ENCODE assay signal across 27 mouse cellular contexts in the genomic region with DNA sequence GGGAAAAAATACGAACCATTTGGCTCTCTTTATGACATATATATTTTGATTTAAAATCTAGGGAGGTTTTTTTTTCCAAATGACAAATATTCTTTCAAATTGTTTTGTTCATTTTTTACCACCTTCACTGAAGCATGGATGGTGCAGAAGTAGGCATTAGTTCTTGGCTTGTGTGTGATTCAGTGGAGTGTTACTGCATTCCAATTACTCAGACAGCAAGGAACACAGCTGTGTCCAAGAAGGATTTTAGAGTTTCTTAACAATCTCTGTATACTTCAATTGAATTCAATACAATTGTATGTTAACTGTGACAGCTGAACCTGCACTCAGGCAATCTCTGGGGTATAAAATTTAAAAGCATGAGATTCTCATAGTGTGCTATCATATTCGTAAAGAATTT.
"Had no signal": no experiment of that assay in that cellular context is flagged by ENCODE, and none has a peak within 500 bp of the region (broad histone marks: within the 10 kb centered on the region; RNA-seq: fewer than 3 reads in every experiment).

No protein-coding gene starts in this region.

- H3K27ac ChIP-seq: heart, embryonic 10.5 days; heart, embryonic 13.5 days; heart, embryonic 15.5 days; hindbrain, embryonic 13.5 days; hindbrain, embryonic 15.5 days; hindbrain, postnatal 0 days; kidney, embryonic 15.5 days; kidney, postnatal 0 days; layer of hippocampus, adult 2 months; left cerebral cortex, adult 2 months; limb, embryonic 10.5 days; limb, embryonic 12.5 days; liver, embryonic 13.5 days; liver, embryonic 15.5 days had no signal

- H3K4me3 ChIP-seq: heart, embryonic 10.5 days; heart, embryonic 13.5 days; heart, embryonic 15.5 days; hindbrain, embryonic 13.5 days; hindbrain, embryonic 15.5 days; kidney, embryonic 15.5 days; layer of hippocampus, adult 2 months; left cerebral cortex, adult 2 months; limb, embryonic 10.5 days; limb, embryonic 12.5 days; liver, embryonic 13.5 days; liver, embryonic 15.5 days had no signal

- H3K27me3 ChIP-seq: heart, embryonic 13.5 days; heart, embryonic 15.5 days; hindbrain, embryonic 13.5 days; hindbrain, embryonic 15.5 days; kidney, embryonic 15.5 days; limb, embryonic 12.5 days; liver, embryonic 13.5 days; liver, embryonic 15.5 days had no signal

- H3K9ac ChIP-seq: heart, embryonic 13.5 days; heart, embryonic 15.5 days; hindbrain, embryonic 13.5 days; hindbrain, embryonic 15.5 days; kidney, embryonic 15.5 days; limb, embryonic 12.5 days; liver, embryonic 13.5 days; liver, embryonic 15.5 days had no signal

- ATAC-seq: hindbrain, postnatal 0 days; intestine, embryonic 16.5 days had no signal

- H3K36me3 ChIP-seq: heart, embryonic 10.5 days; heart, embryonic 13.5 days; heart, embryonic 15.5 days; hindbrain, embryonic 13.5 days; hindbrain, embryonic 15.5 days; kidney, embryonic 15.5 days; limb, embryonic 10.5 days; limb, embryonic 12.5 days; liver, embryonic 13.5 days; liver, embryonic 15.5 days had no signal

- H3K4me2 ChIP-seq: heart, embryonic 13.5 days; heart, embryonic 15.5 days; hindbrain, embryonic 13.5 days; hindbrain, embryonic 15.5 days; kidney, embryonic 15.5 days; limb, embryonic 12.5 days; liver, embryonic 11.5 days; liver, embryonic 13.5 days; liver, embryonic 15.5 days had no signal

- H3K9me3 ChIP-seq: heart, embryonic 10.5 days; heart, embryonic 13.5 days; heart, embryonic 15.5 days; hindbrain, embryonic 13.5 days; hindbrain, embryonic 15.5 days; kidney, embryonic 15.5 days; limb, embryonic 10.5 days; limb, embryonic 12.5 days; liver, embryonic 13.5 days; liver, embryonic 15.5 days had no signal

- H3K4me1 ChIP-seq: heart, embryonic 10.5 days; heart, embryonic 15.5 days; hindbrain, embryonic 13.5 days; hindbrain, embryonic 15.5 days; kidney, embryonic 15.5 days; limb, embryonic 10.5 days; limb, embryonic 12.5 days; liver, embryonic 13.5 days; liver, embryonic 15.5 days had no signal

- DNase-seq: gastrocnemius, postnatal 14 days; gastrocnemius, postnatal 36 days; heart, adult 18-20 months; heart, postnatal 14 days; heart, postnatal 36 days; kidney, adult 11 months; kidney, adult 2 months; kidney, adult 9 months; kidney, postnatal 25 days; kidney, postnatal 4 days; liver; liver, embryonic 13.5 days had no signal
